Mouse (Mus musculus) liver (tissue): Measurements from ENCODE around the gene Anln.
"Not testable (repeated sequence)": the region's sequence is repeated elsewhere in the genome, so short reads cannot be mapped to it uniquely, and the experiment has no call there.

Experiments used
- DNase-seq: peaks from one replicate; pipeline ENCODE4 v3.0.0-alpha.2; 2020; ENCODE audit warnings: mixed read lengths

Anln gene

DNA sequence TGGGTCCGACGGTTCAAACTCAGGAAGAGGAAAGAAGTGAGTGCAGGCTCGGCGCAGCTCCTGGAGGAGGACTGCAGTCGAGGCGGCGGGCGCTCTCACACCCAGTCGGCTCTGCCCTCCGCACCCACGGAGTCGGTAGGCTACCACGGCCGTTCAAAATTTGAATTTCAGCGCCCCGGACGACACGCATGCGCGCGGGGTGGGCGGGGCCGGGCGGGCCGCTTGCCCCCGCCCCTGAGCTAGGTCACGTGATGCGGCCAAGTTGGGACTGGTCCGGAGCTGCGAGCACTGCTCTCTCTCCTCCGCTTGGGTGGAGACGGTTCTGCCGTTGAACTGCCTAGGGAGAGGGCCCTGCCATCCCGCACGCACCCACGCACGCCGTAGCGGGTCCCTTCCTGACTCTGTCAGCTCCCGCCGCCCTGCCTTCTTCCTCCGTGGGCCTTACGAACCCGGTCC is at the start of gene Anln:
Gene Anln, minus strand, starts transcription at position 168 of the 456 bp plus-strand sequence.
- peak; percentile 97 for DNase-seq

GRCm38 (mm10) chr9:22434101-22434500 is 45.1 kb upstream of the Anln start:
- DNase-seq: no peak

GRCm38 (mm10) chr9:22433221-22433620 is 44.2 kb upstream of the Anln start:
- DNase-seq: no peak

DNA sequence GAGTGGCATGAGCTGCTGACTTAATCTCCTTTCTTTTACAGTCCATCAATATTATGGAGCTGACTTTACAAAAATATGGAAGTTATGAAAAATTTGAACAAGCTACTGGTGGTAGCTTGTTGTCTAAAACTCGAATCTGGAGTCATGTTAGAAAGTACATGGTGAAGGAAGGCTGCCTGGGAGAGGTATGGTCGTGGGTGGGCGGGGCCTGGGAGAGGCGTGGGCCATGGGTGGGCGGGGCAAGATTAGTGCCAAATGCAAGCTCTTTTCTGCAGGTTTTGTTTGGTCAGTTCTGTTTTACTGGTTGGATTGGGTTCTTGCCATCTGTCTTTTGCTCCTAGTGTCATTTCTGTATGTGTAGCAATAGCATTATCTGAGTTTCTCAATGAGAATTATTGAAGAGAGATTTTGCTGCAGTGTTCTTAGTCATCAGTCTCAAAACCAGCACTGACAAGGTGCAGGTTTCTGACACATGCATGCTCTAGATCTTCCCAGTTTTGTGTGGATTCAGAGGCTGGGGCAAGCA is 41.4 kb upstream of the Anln start:
- DNase-seq: peak; percentile 67

DNA sequence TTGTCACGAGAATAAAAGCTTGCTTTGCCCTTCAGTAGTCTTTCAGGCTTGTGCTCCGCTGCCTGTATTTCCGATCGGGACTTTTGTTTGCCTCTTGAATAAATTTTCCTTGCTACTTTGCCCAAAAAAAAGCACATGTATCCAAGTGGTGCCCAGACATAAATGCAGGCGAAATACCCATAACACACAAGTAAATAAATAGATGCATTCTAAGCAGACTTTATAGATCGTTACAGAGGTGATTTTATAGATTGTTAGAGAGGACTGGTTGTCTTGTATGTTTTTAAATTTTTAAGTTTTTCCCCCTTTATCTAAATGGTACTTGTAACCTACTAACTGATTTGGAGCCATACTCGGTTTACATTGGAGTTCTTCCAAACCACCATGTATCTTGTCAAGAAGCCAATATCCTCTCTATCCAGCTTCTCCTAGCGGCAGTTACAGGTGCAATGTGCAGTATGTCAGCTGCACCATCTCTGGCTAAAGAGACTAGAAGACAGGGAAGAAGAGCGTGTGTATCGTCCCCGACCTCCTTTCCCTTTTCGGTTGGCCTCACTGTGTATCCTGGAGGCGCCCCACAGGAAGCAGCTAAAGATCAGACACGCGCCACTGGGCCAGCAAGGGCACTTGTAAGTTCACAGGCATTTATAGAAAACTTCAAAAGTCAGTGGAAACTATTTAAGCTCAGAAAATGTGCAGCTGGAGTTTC is 40.7 kb upstream of the Anln start:
- DNase-seq: no peak

- no peak for DNase-seq
Observed at GRCm38 (mm10) chr9:22428666-22429410, 39.9 kb upstream of the Anln start.

DNA sequence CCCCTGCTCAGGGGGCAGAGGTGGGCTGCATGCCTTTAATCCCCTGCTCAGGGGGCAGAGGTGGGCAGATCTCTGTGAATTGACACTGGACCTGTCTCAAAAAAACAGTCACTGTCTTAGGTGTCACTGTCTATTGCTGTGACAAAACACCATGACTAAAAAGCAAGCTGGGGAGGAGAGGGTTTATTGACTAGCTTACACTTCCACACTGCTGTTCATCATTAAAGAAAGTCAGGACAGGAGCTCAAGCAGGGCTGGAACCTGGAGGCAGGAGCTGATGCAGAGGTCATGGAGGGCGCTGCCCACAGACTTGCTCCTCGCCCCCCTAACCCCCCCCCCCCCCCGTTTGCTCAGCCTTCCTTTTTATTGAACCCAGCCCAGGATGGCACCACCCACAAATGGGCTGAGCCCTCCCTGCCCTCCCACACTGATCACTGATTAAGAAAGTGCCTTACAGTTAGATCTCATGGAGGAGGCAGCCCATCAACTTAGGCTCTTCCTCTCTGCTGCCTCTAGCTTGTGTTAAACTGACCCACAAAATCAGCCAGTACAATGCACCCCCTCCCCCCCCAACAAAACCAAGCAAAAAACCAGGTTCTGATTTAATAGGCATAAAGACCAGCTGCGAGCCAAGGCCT is 39.2 kb upstream of the Anln start:
- DNase-seq: no peak

DNA sequence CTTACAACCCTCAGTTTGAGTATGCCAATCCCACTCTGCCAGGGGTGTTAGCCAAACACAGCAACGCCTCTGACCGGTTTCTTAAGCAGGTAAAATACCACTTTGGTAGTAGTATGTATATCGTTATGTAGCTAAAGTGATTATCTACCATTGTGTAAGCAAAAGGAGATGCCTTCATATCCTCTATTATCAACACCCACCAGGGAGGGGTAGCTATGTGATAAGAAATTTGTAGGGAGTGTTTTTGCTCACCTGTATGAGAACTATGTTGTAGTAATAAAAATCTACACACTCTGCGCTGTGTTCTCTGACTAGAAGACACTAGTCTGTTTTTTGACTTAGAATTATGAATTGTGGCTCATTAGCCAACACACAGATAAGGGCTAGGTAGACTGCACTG is 35.7 kb upstream of the Anln start:
- DNase-seq: no peak

DNA sequence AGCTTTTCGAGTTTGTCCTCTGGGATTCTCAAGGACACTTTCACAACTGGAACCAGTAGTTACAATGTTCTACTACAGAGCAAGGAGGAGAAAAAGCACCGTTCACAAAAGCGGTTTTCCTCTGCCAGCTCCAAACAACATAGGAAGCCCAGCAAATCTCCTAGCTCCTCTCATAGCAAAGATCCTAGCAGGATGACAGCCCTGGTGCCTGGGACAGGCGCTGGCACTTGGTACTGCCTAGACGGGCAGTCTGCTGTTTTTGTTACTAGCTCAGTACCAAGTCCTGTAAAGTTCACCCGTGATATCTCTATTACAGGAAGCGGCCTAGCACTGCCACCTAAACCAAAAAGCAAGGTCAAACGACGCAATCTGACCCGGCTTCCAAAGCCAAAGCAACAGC is 35.2 kb upstream of the Anln start:
- DNase-seq: no peak

GRCm38 (mm10) chr9:22423507-22423906 is 34.5 kb upstream of the Anln start:
- no peak for DNase-seq

DNA sequence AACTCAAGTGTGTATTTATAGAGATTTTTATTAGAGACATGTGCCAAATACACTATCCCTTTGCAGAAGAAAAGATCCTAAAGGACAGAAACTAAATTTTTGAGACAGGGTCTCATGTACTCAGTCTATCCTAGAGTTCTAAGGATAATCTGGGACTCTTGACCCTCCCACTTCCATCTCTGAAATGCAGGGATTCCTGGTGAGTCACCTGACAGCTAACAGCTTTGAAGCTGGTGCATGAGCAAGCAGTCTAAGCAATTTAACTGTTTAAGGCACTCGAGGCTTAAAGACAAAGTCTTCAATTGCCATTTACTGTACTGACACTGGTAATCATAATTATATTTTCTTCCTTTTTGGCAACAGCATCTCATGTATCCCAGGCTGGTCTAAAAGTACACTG is 33.6 kb upstream of the Anln start:
- DNase-seq: no peak

GRCm38 (mm10) chr9:22420491-22420890 is 31.5 kb upstream of the Anln start:
- DNase-seq: no peak

GRCm38 (mm10) chr9:22419877-22420276 is 30.9 kb upstream of the Anln start:
- no peak for DNase-seq

- DNase-seq: no peak
Observed at GRCm38 (mm10) chr9:22417547-22417946, 28.6 kb upstream of the Anln start.

- no peak for DNase-seq
Observed at GRCm38 (mm10) chr9:22416187-22416586, 27.2 kb upstream of the Anln start.

DNA sequence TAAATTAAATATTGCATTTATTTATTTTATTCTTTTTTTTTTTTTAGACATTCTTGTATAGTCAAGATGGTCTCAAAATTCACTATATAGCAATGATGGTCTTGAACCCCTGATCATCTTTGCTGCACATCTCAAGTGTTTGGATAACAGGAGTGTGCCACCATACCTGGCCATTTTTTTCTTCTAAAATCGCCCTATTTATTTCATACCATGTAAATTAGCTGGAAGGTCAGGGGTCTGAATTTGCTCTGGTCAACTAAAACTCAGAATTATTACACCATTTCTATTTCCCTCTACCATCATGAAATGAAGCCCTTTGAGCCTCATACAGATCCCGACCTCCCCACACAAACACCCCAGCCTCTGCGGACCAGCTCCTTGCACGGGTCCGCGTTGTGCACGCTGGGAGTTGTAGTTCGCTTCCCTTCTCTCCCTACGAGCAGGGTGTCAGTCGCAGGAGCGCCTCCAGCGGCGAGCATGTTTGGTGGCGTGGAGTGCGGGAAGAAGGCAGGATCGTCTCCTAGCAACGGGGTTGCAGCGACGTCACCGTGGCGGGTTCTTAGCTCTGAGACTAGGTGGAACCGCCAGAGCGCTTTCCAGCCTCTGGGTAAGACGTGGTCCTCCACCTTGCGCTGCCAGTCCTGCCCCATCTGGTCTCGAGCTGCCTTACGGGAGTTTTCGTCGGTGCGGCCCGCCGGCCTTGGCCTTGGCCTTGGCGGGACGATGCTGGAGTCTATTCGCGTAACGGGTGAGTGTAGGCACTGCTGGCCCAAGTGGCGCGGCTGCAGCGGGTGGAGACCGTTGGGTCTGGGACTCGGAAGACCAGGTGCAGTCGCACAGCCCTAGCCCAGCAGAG is 22.2 kb upstream of the Anln start, which contains the start of gene 9530077C05Rik:
Gene 9530077C05Rik, plus strand, starts transcription at position 512 of the 856 bp plus-strand sequence.
- DNase-seq: peak; percentile 94

DNA sequence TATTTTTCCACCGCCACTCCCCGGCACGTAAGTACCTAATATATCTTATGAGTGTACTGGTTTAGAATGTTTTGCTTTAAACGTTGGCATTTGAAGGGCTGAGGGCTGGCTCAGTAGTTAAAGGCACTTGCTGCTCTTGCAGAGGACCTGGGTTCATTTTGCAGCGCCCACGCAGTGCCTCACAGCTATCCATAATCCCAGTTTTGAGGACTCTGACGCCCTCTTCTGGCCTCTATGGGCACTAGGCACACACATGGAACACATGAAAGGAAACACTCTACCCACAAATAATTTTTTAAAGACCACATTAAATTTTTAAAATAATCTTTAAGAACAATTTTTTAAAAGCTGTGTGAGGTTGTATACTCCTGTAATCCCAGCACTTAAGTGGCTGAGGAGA is 20.5 kb upstream of the Anln start:
- no peak for DNase-seq

DNA sequence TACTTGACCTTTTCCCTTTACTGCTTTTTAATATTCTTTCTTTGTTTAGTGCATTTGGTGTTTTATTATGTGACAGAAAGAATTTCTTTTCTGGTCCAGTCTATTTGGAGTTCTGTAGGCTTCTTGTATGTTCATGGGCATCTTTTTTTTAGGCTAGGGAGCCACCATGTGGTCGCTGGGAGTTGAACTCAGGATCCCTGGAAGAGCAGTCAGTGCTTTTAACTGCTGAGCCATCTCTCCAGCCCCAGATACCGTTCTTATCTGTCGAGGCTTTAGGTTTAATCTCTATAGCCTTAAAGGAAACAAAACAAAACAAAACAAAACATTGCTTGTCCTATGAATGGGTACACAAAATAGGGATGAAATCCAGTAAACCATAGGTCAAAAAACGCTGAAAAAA is 19.4 kb upstream of the Anln start:
- not testable (repeated sequence) for DNase-seq

DNA sequence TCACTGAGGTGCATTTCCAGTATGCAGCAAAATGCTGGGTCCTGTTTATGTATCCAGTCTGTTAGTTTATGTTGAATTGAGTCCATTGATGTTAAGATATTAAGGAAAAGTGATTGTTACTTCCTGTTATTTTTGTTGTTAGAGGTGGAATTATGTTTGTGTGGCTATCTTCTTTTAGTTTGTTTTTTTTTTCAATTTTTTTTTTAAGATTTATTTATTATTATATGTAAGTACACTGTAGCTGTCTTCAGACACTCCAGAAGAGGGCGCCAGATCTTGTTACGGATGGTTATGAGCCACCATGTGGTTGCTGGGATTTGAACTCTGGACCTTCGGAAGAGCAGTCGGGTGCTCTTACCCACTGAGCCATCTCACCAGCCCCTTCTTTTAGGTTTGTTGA is 18.6 kb upstream of the Anln start:
- not testable (repeated sequence) for DNase-seq

GRCm38 (mm10) chr9:22405414-22405813 is 16.4 kb upstream of the Anln start:
- no peak for DNase-seq

DNA sequence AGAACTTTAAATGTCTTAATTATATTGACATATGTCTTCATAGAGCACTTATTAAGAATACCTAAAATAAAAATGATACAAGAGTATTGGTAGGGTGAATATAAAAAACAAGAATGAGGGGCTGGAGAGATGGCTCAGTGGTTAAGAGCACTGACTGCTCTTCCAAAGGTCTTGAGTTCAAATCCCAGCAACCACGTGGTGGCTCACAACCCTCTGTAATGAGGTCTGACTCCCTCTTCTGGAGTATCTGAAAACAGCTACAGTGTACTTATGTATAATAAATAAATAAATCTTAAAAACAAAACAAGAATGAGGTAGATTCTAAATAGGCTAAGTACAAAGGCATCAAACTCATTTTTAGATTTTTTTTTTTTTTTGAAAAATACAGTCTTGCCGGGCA is 14.5 kb upstream of the Anln start:
- not testable (repeated sequence) for DNase-seq

DNA sequence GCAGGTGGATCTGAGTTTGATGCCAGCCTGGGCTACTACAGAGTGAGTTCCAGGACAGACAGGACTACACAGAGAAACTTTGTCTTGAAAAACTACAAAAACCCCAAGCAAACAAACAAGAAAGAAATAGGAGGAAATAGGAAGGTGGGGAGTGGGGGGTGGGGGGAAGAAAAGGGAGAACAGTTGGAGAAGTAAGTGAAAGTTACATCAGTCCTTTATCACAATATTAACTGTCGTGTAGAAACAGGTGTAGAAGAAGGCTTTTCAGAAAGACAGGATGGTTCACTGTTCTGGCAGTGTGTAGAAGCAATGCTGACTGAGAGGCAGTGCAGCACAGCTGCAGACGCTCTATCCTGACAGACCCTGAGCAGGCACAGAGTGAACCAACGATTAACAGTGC is 14.0 kb upstream of the Anln start:
- DNase-seq: no peak

GRCm38 (mm10) chr9:22402001-22402400 is 13.0 kb upstream of the Anln start:
- DNase-seq: no peak
